Mouse (Mus musculus) liver, adult 2 months (tissue): Measurements from ENCODE around the gene Rap2a.

Source experiments
- CTCF ChIP-seq: fragments of 200-500 bp; IDR thresholded peaks from 2 replicates; pipeline ENCODE4 v1.5.1; 2011; ENCODE audit warnings: low read depth, low read length, control low read depth
- POLR2A ChIP-seq: fragments of 200-500 bp; IDR thresholded peaks from 2 replicates; pipeline ENCODE4 v1.6.1; 2011; ENCODE audit warnings: low read length, control low read depth; ENCODE audit not compliant: insufficient read depth; ENCODE audit errors: extremely low read depth

GRCm38 (mm10) chr14:120544946-120545345 is 66.7 kb downstream of the Rap2a start:
- no peak for TF ChIP-seq POLR2A
- TF ChIP-seq CTCF: no peak
